Mouse (Mus musculus) natural killer cell, adult 2 months (primary cell): Measurements from ENCODE around the gene Azin2.

Source experiments
- DNase-seq, 2 experiments: peaks; one replicate each; pipeline ENCODE4 v3.0.0; 2022; ENCODE audit warnings: low spot score in 2 of 2

Gene Azin2

DNA sequence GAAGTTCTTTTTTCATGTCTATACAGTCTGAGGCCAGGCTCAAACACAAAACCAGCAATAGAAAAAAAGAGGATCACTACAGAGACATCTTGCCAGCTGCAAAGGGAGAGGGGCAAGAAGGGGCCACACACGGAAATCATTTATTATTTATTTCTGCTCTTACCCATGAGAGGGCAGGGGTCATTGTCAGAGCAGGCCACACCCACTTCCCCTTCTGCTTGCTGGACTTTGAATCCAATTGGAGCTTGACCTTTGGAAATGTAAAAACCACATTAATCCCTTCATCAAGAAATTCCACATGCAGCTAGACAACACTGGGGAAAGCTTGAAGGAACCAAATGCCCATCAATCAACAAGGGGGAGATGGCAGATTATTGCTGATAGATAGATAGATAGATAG, 16.4 kb upstream of the Azin2 start:
- DNase-seq, result no peak

DNA sequence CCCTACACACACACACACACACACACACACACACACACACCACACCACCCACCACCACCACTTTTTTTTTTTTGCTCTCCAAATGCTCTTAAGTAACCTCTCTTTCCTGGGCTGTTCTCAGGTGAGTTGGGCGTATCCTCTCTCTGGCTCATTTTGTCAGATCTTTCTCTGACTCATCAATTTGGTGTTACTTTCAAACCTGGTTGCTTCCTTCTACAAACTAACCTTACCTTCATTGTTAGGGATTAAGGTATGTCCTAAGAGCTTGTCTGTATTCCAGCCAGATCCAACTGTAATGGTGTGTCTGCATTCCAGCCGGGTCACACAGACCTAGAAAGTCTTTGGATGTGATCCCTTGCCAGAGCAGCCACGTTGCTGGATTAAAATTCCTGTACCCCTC, 15.0 kb upstream of the Azin2 start:
- DNase-seq, result no peak

DNA sequence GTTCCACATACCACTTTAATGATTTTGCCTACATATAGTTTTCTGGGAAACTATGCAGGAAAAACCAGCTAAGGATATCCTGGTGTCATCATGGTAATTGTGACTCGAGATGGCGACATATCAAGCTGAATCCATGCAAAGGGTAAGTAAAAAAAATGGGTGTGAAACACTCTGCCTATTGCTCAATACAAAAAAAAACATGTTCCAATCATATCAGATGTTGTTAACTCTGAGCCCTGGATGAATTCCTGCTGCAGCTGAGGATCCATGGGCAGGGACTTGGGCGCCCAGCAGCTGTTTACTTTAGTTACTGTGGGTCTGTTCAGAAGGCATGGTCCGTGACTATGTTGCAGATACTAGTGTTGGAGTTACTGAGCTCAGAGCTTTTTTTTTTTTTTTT, 14.3 kb upstream of the Azin2 start:
- DNase-seq, result no peak

DNA sequence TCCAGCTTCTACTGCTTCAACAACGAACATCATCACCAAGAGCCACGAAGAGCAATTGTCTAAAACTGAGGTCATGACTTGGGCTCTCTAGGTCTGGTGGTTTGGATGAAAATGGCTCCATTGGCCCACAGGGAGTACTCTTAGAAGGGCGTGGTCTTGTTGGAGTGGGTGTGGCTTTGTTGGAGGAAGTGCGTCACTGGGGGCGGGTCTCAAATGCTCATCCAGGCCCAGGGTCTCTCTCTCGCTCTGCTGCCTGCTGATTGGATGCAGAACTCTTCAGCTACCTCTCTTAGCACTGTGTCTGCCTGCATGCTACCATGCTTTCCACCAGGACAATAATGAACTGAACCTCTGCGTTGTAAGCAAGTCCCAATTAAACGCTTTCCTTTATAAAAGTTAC, 12.4 kb upstream of the Azin2 start:
- no peak for DNase-seq

DNA sequence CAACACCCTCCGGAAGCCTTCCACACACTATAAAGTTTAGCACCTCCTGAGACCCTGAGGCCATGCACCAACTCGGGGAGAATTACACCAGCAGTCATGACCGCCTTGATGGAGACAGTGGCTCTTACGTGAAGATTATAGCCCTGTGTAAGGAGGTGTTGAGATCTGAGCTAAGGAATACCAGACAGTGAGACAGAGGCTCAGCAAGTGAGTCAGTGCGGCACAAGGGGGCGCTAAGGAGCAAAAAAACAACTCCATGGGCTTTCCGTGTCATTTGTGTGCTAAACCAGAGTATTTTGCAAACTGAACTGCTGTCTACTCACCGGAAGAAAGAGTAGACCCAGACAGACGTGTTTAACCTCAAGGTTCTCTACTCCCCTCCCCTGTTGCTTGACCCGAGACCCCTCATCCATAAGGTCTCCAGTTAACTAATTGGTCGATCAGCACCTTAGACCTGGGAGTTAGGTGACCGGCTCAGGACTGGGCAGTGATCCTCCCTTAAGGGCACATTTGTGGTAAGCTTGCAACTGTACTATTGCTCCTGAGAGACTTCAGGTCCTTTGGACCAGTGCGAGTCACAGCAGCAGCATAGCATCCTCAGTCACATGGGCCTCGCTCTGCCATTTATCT, 8.9 kb upstream of the Azin2 start:
- peak; percentile 67 to 83 for DNase-seq

DNA sequence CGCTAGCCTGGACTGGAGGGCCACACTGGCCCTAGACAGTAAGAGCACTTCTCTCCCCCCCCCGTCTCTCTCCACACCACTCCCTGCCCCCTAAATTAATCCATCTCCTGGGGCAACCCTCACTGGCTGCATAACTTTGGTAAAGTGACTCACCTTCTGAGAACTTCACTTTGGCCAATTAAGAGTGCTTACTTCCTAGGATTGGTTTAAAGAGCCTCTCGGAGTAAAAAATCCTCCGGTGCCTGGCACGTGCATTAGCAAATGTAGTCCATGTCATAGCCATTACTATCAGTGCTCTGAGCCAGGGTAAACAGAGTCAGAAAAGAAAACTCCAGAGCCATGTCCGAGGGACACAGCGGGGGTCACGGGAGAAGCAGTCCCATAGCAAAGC, 8.2 kb upstream of the Azin2 start:
- no peak for DNase-seq

DNA sequence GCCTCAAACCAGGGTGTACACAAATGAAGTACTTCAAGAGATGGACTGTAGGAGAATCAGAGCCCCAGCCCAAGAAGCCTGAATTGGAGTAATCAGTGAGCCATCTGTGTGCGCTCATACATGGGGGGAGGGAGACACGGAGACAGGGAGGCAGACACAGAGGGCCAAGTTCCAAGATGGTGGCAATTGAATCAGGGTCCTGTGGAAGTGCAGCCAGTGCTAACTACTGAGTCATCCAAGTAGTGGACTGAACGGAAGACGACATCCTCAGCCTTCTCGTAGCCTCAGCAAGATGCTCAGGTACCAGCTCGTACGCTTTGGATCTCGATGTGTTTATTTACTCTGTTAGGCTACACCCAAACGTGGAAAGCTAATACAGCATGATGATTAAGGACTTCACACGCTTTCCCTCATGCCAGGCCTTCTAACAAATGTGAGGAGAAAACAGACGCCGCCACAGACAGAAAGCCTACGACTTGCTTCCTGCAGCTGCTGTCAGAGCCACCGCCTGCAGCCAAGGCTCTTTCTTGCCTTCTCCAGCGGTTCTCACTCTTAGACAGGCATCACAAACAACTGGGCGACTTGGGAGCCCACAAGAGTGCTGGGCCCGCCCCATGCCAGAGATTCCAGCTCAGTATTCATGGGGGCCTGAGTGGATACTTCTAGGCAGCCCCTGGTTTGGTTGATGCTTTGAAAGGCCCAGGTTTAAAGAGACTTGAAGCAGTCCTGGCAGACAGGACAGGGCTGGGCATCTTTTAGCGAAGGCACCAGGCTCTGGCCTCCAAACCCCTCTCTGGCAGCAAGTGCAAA, 7.6 kb upstream of the Azin2 start:
- no peak for DNase-seq

DNA sequence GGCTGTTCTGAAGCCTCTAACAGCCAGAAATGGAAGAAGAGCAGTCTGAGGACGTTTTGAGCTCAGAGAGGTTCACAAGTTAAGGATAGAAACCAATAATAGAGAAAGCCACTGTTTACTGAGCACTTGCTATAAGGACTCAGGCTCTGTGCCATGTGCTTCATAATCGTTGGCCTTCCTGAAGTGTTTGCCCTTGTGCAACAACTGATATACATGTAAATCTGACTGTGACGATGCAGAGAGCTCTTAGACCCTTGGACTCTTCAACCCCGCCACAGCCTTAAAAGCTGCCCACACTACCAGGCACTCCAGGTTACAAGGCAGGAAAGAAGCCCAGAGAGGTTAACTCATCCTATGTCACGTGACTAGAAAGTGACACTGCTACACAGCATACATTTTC, 6.8 kb upstream of the Azin2 start:
- DNase-seq, result no peak

DNA sequence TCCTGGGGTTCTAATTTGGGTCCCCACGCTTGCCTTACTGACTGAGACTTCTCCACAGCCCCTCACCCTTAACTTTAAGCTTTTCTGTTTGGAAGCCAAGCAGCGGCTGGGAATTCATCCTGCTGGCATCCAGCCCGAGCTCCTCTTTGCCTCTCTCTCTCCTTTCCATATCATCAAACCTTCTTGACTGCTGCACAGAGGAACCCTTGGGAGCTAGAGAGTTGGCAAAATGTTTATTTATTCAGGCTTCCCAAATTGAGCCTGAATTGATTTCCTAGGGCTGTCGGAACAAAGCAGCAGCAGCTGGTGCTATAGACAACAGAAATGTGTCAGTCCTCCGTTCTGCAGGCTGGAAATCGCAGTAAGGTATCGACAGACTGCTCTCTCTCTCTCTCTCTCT, 4.5 kb upstream of the Azin2 start:
- no peak for DNase-seq

DNA sequence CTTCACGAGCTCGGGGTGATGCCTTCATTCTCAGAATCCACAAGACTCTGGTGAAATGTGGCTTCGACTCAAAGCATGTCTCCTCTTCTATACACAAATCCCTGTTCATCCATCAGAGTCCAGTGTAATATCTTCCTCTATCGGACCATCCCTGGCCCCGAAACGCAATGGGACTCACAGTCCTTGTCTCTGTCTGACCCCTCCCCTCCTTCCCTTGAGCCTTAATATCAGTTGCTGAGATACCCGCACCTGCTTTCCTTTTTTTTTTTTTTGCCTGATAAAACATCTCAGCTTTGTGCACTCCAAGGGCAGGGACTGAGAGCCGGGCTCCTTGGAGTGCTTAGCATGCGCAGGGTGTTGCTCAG, 666 bp upstream of the Azin2 start:
- no peak for DNase-seq

DNA sequence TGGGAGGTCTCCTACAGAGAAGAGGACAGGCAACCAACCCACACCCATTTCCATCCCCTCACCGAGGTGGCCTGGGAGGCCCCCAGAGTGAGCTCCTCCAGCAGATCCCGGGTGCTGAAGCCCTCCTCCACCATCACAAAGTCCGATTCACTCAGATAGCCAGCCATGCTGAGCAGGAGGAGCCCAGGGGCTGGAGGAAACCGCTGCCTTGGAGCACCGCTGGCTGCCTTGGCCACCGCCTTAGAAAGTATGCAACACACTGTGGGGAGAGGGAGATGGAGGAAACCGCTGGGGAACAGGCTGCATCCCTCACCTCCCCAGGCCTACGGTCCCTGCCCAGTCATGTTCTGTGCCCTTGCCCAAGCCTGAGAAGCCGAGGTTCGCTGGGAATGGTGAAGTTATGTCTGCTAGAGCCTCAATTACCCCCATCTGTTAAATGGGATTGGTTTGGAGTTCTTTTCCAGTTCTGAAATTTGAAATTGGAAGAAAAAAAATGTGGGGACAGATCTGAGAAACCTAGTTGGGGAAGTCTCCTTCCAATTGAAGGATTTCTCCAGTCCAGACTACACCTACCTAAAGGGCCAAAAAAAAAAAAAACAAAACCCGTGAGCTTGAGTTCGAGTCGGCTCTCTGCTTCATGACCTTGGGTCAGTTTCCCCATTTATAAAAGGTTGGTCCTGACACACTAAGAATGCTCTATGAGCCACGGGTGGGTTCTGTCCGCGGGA, 777 bp downstream of the Azin2 start:
- DNase-seq, result no peak

DNA sequence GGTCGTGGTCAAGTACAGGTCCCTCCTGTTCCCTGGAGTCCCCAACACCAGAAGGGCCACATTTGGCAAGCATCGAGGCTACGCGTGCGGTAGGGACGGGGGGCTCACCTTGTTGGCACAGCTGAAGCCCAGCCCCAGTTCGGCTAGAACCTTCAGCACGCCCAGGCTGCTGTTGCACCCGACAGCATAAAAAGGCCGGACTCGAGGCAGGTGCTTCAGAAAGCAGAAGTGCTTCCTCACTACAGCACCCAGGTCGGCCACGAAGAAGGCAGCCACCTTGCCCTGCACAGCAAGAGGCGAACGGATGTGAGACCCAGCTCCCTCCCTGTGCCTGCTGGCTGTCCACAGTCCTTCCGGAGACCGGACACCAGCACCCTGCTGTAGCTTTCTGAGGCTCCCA, 2.6 kb downstream of the Azin2 start:
- peak in 1 of 2 experiments; percentile 16 for DNase-seq

DNA sequence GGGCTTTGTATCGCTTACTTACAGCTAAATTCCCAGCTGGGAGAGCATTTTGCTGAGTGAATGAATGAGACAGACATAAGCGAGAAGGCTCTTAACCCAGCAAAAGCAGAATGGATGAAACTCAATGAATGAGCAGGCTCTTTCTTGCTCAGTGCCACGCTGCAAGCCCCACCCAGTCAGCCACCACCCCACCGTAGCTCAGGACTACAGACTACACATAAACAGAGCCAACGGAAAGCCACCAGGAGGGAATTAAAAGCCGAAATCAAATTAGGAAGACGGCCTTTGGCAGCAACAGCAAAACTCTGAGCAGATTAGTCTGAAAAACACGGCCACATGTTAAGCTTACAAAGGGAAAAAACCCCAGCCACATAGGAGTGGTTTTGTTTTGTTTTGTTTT, 3.4 kb downstream of the Azin2 start:
- no peak for DNase-seq

DNA sequence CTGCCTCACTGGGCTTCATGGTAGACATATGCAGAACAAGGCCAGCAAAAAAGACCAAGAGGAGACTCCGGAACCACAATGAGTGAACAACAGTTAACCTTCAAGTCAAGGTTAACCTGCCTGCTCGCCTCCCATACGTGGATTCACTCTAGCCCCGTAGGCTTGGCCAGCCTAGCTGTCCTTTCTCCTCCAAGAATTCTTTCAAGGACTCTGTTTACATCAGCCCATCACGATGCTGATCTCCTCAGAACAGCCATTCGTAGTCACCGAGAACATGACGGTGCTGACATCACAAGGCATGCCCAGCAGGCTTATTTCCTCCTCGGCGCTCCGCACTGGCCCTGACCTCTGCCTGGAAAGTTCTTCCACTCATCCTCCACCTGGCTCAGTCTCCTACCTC, 4.1 kb downstream of the Azin2 start:
- no peak for DNase-seq

DNA sequence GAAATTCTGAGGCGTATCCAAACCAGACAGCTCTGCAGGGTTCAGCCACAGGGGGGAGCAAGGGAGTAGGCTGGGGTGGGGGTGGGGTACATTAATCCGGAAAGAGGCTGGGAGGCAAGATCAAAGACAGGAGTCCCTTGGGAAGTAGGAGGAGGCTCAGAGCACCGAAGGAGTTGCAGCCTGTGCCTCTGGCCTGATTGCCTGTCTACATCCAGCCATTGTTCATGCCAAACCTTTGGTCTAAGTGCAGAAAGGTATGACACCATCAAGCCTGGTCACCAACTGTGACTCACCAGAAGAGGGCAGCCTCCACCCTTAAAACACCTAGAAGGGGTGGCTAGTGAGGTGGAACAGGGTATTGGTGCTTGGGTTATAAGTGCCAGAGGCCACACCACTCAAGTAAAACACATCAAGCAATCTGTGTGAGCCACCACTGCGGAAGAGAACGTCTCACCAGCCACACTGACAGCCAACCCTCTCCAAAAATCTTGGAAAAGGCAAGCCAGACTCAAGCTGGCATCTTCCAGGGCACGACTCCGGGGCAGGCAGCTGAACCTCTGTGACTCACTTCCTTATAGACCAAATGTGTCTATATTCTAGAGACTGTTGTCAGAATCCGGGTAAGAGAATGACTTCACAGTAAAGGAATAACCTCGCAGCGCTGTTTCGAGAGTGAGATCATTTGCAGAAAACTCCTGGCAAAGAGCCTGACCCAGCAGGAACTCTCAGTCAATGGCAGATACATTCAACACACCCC, 4.9 kb downstream of the Azin2 start:
- DNase-seq, result peak; percentile 23 to 37

DNA sequence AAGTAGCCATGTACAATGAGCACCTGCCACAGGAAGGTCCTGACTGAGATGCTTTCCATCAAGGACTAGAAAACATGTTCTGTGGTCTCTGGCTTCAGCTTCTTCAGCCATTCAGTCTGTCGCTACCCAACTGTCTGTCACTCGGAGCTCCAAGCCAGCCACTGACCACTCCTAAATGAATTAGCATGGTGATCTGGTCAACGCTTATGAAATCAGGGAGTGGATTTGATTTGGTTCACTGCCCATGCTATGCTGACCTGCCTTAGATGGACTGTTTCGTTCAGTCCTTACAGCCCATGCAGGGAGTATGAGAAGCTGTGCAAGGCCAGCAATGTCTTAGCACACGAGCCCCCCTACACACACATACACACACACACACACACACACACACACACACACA, 8.4 kb downstream of the Azin2 start:
- no peak for DNase-seq

DNA sequence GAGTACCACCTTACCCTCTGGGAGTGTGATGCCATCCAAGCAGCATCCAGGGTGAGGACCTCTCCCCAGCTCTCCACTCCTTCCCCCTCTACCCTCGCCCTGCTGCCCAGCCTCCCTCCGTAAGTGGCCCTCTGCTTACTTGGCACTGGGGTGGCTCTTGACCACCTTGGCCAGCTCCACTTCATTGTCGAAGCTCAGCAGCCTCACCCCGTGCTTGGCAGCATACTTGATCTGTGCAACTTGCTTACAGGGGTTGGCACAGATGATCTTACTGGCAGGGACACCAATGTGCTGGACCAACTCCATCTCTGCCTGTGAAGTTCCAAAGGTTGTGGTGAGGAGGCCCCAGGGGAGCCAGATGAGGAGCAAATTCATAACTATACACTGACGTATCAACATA, 11.8 kb downstream of the Azin2 start:
- DNase-seq, result no peak

DNA sequence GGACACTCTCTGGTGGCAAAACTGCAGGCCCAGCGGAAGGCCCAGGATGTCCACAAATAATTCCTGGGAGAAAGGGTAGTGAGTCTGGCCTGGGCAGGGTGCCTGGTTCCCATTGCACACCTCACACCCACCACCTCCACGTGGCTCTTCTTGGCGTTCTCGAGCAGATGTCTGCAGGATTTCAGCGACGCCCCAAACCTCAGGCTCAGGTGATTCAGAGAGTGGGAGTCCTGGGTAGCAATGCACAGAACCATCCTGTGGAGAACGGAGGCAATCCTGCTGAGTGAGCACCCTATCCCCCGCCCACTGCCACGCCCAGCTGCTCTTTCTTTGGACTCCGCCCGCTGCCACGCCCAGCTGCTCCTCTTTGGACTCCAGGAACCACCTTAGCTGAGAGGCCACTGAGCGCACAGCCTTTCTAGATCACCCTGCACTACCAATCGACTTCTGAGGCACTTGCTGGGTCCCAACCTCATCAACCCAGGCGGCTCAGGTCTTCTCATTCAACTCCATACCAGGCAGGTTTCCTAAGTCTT, 12.7 kb downstream of the Azin2 start:
- no peak for DNase-seq

DNA sequence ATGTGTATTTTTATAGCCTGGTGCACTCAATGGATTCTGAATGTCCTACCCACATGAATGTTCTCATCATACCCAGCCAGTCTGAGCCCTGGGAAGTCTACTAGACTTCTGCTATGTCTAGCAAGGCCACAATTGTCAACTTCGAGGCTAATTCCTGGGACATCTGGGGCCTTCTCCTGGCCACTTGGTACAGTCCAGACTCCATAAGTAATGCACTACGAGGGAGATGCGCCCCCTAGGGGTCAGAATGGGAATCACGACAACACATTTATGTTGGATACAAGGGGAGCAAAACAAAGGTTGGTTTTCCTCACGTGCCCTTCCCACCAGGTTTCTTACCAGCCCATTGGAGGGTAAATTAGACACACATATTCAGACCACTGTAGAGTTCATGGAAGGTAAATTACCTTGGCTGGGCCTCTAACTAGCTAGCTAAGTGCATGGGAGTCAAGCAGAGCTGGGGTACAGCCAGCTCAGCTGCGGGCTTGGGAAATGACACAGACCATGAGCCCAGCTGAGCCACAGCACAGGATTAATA, 14.0 kb downstream of the Azin2 start:
- peak; percentile 18 to 39 for DNase-seq

DNA sequence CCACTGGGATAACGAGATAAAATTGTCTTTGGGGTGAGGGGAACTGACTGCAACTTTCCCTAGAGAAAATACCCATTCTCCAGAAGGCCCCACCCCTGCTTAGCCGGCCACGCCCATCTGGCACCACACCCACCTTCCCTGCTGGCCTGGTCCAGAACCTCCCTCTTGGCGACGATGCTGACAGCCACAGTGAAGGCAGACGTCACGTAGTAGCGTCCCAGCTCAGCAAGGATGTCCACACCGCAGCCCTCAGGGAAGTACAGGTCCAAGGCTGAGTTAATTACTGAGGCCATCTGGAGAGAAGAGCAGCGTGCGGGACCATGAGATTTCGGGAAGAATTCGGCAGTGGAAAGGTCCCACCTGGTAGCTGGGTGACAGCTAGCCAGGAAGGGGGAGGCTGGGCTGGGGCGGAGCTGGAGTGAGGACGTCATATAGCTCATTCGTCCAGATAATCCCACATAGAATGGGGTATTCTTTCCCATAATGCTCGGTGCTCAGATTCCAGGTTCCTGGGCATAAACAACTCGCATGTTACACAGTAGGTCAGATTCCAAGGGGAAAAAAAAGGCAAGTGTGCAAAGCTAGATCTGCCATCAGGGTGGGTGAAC, 14.8 kb downstream of the Azin2 start:
- no peak for DNase-seq

DNA sequence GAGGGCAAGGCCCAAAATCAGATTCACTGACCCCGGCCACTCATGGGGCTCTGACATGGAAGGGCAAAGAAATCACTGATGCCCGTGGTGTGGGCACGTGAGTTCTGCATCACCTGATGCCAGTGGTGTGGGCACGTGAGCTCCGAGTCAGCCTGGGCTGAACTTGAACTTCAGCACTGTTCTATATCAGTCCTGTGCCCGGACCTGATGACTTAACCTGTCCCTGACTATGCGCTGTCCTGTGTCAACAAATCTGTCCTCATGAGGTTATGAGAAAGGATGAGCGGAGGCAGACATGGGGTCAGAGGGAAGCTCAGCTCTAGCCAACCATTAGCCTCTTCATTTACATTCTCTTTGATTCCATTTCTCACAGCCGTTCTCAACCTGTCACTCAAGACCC, 15.5 kb downstream of the Azin2 start:
- no peak for DNase-seq
